Mouse (Mus musculus): ENCODE measurements around the gene Capg. TPM values are rescaled to one million over a fixed set of nuclear protein-coding genes. Genes with fewer than 3 reads are reported as not detected.
"Not testable (repeated sequence)": the region's sequence is repeated elsewhere in the genome, so short reads cannot be mapped to it uniquely, and the experiment has no call there.

Capg gene
- polyA plus RNA-seq, 1 experiment from 2014 or later = 20.4 TPM

GRCm38 (mm10) chr6:72533555-72533954 lies 10.6 kb upstream of the Capg start:
- H3K36me3 ChIP-seq (replicated peaks); ATAC-seq (ENCODE audit: insufficient read depth); H3K27ac ChIP-seq (replicated peaks); H3K4me3 ChIP-seq (replicated peaks); H3K9me3 ChIP-seq (replicated peaks); H3K27me3 ChIP-seq; H3K4me2 ChIP-seq; H3K9ac ChIP-seq: not testable (repeated sequence)
- H3K4me1 ChIP-seq (replicated peaks) = peaks cover 21% of the 10 kb centered on the region
- 35% methylated on average over 1 of the region's 1 CpGs for WGBS (ENCODE audit: insufficient replicate concordance)

- Histone ChIP-seq H3K4me1 (replicated peaks) (peaks cover 28% of the 10 kb centered on the region), H3K9ac (no peak overlapping the region), H3K27me3 (no peaks in the 10 kb centered on the region), H3K27ac (replicated peaks) (no peak overlapping the region), H3K36me3 (replicated peaks) (no peaks in the 10 kb centered on the region), H3K9me3 (replicated peaks) (no peaks in the 10 kb centered on the region), H3K4me2 (no peak overlapping the region), H3K4me3 (replicated peaks) (no peak overlapping the region)
- WGBS (ENCODE audit: insufficient replicate concordance) = 35% methylated on average over 9 of the region's 9 CpGs
- no peak for ATAC-seq (ENCODE audit: insufficient read depth)
Measured at GRCm38 (mm10) chr6:72534035-72534809, 10.0 kb upstream of the Capg start.

GRCm38 (mm10) chr6:72535165-72535564 lies 9.0 kb upstream of the Capg start:
- 0 out of 2 replicates have a peak overlapping the region, but pooled peaks have one; percentile 55 for H3K27ac ChIP-seq (replicated peaks)
- H3K27me3 ChIP-seq = no peaks in the 10 kb centered on the region
- ATAC-seq (ENCODE audit: insufficient read depth) = no peak
- no peak overlapping the region; the same call in 1 of the 2 replicates for H3K4me3 ChIP-seq (replicated peaks)
- H3K36me3 ChIP-seq (replicated peaks) = no peaks in the 10 kb centered on the region
- WGBS (ENCODE audit: insufficient replicate concordance) = under 1% methylated on average over 9 of the region's 9 CpGs
- H3K9me3 ChIP-seq (replicated peaks) = no peaks in the 10 kb centered on the region
- H3K9ac ChIP-seq = no peak overlapping the region
- H3K4me2 ChIP-seq = peak overlapping the region; percentile 58
- H3K4me1 ChIP-seq (replicated peaks) = peaks cover 29% of the 10 kb centered on the region

GRCm38 (mm10) chr6:72537998-72538500 lies 6.1 kb upstream of the Capg start:
- Histone ChIP-seq H3K27me3 (no peaks in the 10 kb centered on the region), H3K4me3 (replicated peaks) (peak overlapping the region; percentile 65), H3K9ac (peak overlapping the region; percentile 64), H3K27ac (replicated peaks) (peak overlapping the region; percentile 65; the same call in 1 of the 2 replicates), H3K4me1 (replicated peaks) (peaks cover 30% of the 10 kb centered on the region), H3K36me3 (replicated peaks) (no peaks in the 10 kb centered on the region), H3K9me3 (replicated peaks) (no peaks in the 10 kb centered on the region), H3K4me2 (peak overlapping the region; percentile 78)
- ATAC-seq (ENCODE audit: insufficient read depth) = no peak
- WGBS (ENCODE audit: insufficient replicate concordance) = 51% methylated on average over 10 of the region's 10 CpGs

GRCm38 (mm10) chr6:72538562-72539031 lies 5.6 kb upstream of the Capg start:
- peak overlapping the region; percentile 65; the same call in 1 of the 2 replicates for H3K27ac ChIP-seq (replicated peaks)
- H3K36me3 ChIP-seq (replicated peaks) = no peaks in the 10 kb centered on the region
- 4% methylated on average over 16 of the region's 16 CpGs for WGBS (ENCODE audit: insufficient replicate concordance)

GRCm38 (mm10) chr6:72543265-72543850 lies 833 bp upstream of the Capg start:
- Histone ChIP-seq H3K4me2 (0 out of 2 replicates have a peak overlapping the region, but pooled peaks have one; percentile 71), H3K9me3 (replicated peaks) (no peaks in the 10 kb centered on the region), H3K27me3 (no peaks in the 10 kb centered on the region), H3K9ac (no peak overlapping the region), H3K4me3 (replicated peaks) (no peak overlapping the region), H3K36me3 (replicated peaks) (no peaks in the 10 kb centered on the region), H3K27ac (replicated peaks) (no peak overlapping the region), H3K4me1 (replicated peaks) (peaks cover 34% of the 10 kb centered on the region)
- 78% methylated on average over 12 of the region's 12 CpGs for WGBS (ENCODE audit: insufficient replicate concordance)
- ATAC-seq (ENCODE audit: insufficient read depth) = no peak

More at GRCm38 (mm10) chr6:72538562-72539031, 5.6 kb upstream of the Capg start:
- Histone ChIP-seq H3K9ac (peak overlapping the region; percentile 64), H3K4me1 (replicated peaks) (peaks cover 35% of the 10 kb centered on the region), H3K4me3 (replicated peaks) (peak overlapping the region; percentile 65), H3K4me2 (peak overlapping the region; percentile 78), H3K9me3 (replicated peaks) (no peaks in the 10 kb centered on the region), H3K27me3 (no peaks in the 10 kb centered on the region)
- ATAC-seq (ENCODE audit: insufficient read depth) = peak; percentile 98

GRCm38 (mm10) chr6:72545377-72545776 lies 1.2 kb downstream of the Capg start:
- Histone ChIP-seq H3K9ac (no peak overlapping the region), H3K9me3 (replicated peaks) (no peaks in the 10 kb centered on the region), H3K4me2 (no peak overlapping the region), H3K4me1 (replicated peaks) (peaks cover 44% of the 10 kb centered on the region), H3K27ac (replicated peaks) (no peak overlapping the region), H3K27me3 (no peaks in the 10 kb centered on the region), H3K4me3 (replicated peaks) (no peak overlapping the region), H3K36me3 (replicated peaks) (no peaks in the 10 kb centered on the region)
- ATAC-seq (ENCODE audit: insufficient read depth) = no peak
- 61% methylated on average over 7 of the region's 7 CpGs for WGBS (ENCODE audit: insufficient replicate concordance)

GRCm38 (mm10) chr6:72547121-72547520 lies 2.9 kb downstream of the Capg start:
- H3K4me3 ChIP-seq (replicated peaks) = no peak overlapping the region
- no peak overlapping the region for H3K9ac ChIP-seq
- WGBS (ENCODE audit: insufficient replicate concordance) = 79% methylated on average over 2 of the region's 2 CpGs
- no peaks in the 10 kb centered on the region for H3K36me3 ChIP-seq (replicated peaks)
- H3K4me2 ChIP-seq = no peak overlapping the region
- no peak overlapping the region for H3K27ac ChIP-seq (replicated peaks)
- no peaks in the 10 kb centered on the region for H3K9me3 ChIP-seq (replicated peaks)
- no peaks in the 10 kb centered on the region for H3K27me3 ChIP-seq
- ATAC-seq (ENCODE audit: insufficient read depth) = no peak
- peaks cover 52% of the 10 kb centered on the region for H3K4me1 ChIP-seq (replicated peaks)

- Histone ChIP-seq H3K9ac (no peak overlapping the region), H3K36me3 (replicated peaks) (no peaks in the 10 kb centered on the region), H3K4me1 (replicated peaks) (peaks cover 59% of the 10 kb centered on the region), H3K27ac (replicated peaks) (no peak overlapping the region), H3K4me3 (replicated peaks) (no peak overlapping the region), H3K27me3 (no peaks in the 10 kb centered on the region), H3K4me2 (no peak overlapping the region), H3K9me3 (replicated peaks) (no peaks in the 10 kb centered on the region)
- WGBS (ENCODE audit: insufficient replicate concordance) = 65% methylated on average over 3 of the region's 3 CpGs
- no peak for ATAC-seq (ENCODE audit: insufficient read depth)
Measured at GRCm38 (mm10) chr6:72547862-72548261, 3.7 kb downstream of the Capg start.

GRCm38 (mm10) chr6:72549041-72549580 lies 4.9 kb downstream of the Capg start:
- Histone ChIP-seq H3K4me2 (peak overlapping the region; percentile 40), H3K9me3 (replicated peaks) (no peaks in the 10 kb centered on the region), H3K4me1 (replicated peaks) (peaks cover 51% of the 10 kb centered on the region), H3K9ac (no peak overlapping the region), H3K27ac (replicated peaks) (0 out of 2 replicates have a peak overlapping the region, but pooled peaks have one; percentile 15), H3K27me3 (no peaks in the 10 kb centered on the region), H3K4me3 (replicated peaks) (peak overlapping the region; percentile 2; the same call in 1 of the 2 replicates), H3K36me3 (replicated peaks) (no peaks in the 10 kb centered on the region)
- no peak for ATAC-seq (ENCODE audit: insufficient read depth)
- WGBS (ENCODE audit: insufficient replicate concordance) = 23% methylated on average over 9 of the region's 9 CpGs

GRCm38 (mm10) chr6:72550025-72550424 lies 5.8 kb downstream of the Capg start:
- no peak for ATAC-seq (ENCODE audit: insufficient read depth)
- Histone ChIP-seq H3K27me3 (no peaks in the 10 kb centered on the region), H3K9me3 (replicated peaks) (no peaks in the 10 kb centered on the region), H3K4me3 (replicated peaks) (peak overlapping the region; percentile 2; the same call in 1 of the 2 replicates), H3K36me3 (replicated peaks) (no peaks in the 10 kb centered on the region), H3K4me1 (replicated peaks) (peaks cover 43% of the 10 kb centered on the region), H3K27ac (replicated peaks) (0 out of 2 replicates have a peak overlapping the region, but pooled peaks have one; percentile 0), H3K9ac (no peak overlapping the region), H3K4me2 (peak overlapping the region; percentile 40; the same call in 1 of the 2 replicates)
- WGBS (ENCODE audit: insufficient replicate concordance) = 41% methylated on average over 6 of the region's 6 CpGs
